Mouse (Mus musculus) macrophage (primary cell): ENCODE measurements around the gene Gm17304. TPM values are rescaled to one million over a fixed set of nuclear protein-coding genes. Genes with fewer than 3 reads are reported as not detected.

ENCODE experiments used
- H3K27ac ChIP-seq: fragments of 350-480 bp; formaldehyde crosslinking; 2 replicates; pipeline ENCODE4 v1.9.0; 2021
- H3K36me3 ChIP-seq: fragments of 350-480 bp; formaldehyde crosslinking; 2 replicates; pipeline ENCODE4 v1.9.0; 2021; ENCODE audit errors: inconsistent target
- H3K4me3 ChIP-seq: fragments of 350-480 bp; formaldehyde crosslinking; 2 replicates; pipeline ENCODE4 v1.9.0; 2021; ENCODE audit errors: inconsistent target
- H3K79me2 ChIP-seq: fragments of 350-480 bp; formaldehyde crosslinking; 2 replicates; pipeline ENCODE4 v1.9.0; 2021; ENCODE audit errors: inconsistent target
- WGBS: methylation state at CpG from one replicate; pipeline ENCODE4 v1.1.7; 2026; ENCODE audit warnings: inconsistent platforms; ENCODE audit not compliant: missing documents; 5-methylcytosine and 5-hydroxymethylcytosine counted together
- polyA plus RNA-seq: library from polyadenylated mRNA; stranded (reverse); fragments of 250-400 nt; gene quantifications from 3 replicates; pipeline ENCODE4 v1.2.4, GENCODE M21; 2018; ENCODE audit warnings: inconsistent platforms

Gm17304 gene
- polyA plus RNA-seq, 1 experiment from 2014 or later = not detected

DNA sequence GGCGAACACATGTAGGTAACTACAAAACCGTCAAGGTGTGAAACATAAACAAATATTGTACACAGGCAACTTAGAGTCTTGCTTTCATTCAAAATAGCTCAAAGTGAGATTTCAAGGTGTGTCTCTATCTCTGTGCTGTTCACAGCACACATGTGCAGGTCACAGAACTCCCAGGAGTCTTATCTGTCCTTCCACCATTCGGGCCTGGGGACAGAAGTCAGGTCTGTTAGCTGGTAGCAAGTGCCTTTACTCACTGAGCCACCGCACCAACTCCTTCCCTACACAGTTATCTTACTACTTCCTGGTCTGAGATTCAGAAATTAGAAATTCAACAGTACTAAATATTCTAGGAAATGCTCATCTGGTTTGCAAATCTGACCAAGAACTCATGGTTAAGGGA is 34.5 kb downstream of the Gm17304 start:
- WGBS = 86% methylated on average over 4 of the region's 4 CpGs
- no peak overlapping the region for H3K4me3 ChIP-seq

DNA sequence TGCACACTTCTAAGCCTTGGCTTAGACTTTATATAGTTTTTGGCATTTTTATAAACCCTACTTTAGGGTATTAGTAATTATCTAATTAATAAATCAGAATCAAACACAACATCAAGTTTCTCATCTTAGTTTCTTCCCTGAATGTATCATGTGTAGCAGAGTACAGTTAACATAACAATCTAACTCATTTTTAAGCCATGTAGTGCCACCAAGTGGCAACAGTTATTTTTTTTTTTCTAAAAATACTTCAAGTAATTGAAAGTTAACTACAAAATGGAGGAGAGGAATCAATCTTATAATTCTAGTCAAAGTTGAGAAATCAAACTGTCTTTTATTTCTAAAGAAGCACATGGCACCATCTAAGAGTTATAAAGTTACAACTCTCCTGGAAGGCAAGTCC is 40.5 kb downstream of the Gm17304 start:
- Histone ChIP-seq H3K79me2 (peaks cover 31% of the 10 kb centered on the region; the same call in 1 of the 2 replicates), H3K27ac (no peak overlapping the region), H3K4me3 (no peak overlapping the region), H3K36me3 (no peaks in the 10 kb centered on the region)

More for the DNA sequence above, 34.5 kb downstream of the Gm17304 start:
- Histone ChIP-seq H3K27ac (no peak overlapping the region), H3K36me3 (peaks cover 2% of the 10 kb centered on the region; the same call in 1 of the 2 replicates), H3K79me2 (peaks cover 55% of the 10 kb centered on the region; the same call in 1 of the 2 replicates)

DNA sequence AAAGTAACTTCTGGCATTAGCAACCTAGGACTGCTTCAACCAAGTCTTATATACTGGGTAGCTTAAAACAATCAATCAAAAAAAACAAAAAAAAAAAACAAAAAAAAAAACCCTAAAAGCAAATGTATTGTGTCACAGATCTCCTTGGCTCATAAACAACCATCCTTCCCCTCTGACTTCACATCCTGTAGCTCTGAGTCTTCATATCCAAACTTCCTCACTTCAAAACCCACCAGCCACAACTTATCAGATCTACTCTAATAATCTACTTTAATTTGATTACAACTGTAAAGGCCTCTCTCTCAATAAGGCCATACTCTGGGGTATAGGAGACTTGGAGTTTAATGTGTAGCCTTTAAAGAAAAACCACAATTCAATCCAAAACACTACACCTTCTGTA is 41.1 kb downstream of the Gm17304 start:
- H3K79me2 ChIP-seq = peaks cover 26% of the 10 kb centered on the region; the same call in 1 of the 2 replicates
- no peaks in the 10 kb centered on the region for H3K36me3 ChIP-seq
- H3K4me3 ChIP-seq = no peak overlapping the region
- H3K27ac ChIP-seq = no peak overlapping the region

DNA sequence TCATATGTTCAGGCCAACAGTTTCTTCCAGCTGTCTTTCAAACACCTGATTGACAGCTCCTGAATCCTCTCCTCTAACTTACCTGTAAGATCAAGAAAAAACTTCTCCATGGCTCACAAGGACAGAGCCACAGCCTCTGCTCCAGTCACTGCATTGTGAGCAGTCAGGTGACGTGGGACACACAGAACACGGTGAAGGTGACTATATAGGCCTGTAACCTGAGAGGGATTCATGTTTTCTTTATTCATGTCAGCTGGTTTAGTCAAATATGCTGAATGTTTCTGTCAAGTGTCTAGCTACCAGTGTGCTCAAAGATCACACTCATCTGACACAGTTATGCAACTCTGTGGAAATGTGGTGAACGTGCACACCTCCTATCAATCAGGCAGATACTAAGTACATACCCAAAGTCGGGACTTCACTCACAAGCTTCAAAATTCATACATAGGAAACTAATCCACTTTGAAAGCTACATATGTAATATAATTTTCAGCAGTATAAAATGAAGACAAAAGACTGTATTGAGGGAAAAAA is 43.4 kb downstream of the Gm17304 start:
- 84% methylated on average over 4 of the region's 4 CpGs for WGBS
- H3K36me3 ChIP-seq = peaks cover 5% of the 10 kb centered on the region; the same call in 1 of the 2 replicates
- no peak overlapping the region for H3K27ac ChIP-seq
- no peak overlapping the region for H3K4me3 ChIP-seq
- H3K79me2 ChIP-seq = peaks cover 26% of the 10 kb centered on the region; the same call in 1 of the 2 replicates

DNA sequence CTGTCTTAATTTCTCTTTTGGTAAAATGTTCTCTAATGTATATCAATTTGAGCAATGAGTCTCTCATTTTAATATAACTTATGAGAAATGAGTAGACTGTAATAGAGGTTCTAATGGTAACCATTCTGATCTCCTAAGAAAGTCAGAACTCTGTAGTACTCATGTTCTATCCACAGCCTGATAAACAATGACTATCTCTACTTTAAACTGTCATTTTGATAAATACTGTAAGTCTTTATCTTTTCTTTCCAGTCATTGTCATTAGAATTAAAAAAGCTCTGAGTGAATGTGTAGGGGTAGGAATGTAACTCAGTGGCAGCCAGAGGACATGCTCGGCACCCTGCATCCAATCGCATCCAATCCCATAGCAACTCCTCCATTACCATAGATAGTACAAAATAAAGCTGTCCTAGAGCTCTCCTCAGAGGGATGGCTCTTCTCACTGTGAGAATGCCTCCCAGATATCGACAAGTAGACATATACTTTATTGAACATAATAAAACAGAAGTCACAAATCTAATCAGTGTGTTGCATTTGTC is 44.0 kb downstream of the Gm17304 start:
- Histone ChIP-seq H3K27ac (no peak overlapping the region), H3K79me2 (peaks cover 28% of the 10 kb centered on the region; the same call in 1 of the 2 replicates), H3K4me3 (no peak overlapping the region), H3K36me3 (peaks cover 5% of the 10 kb centered on the region; the same call in 1 of the 2 replicates)
- 97% methylated on average over 3 of the region's 3 CpGs for WGBS

Other genes starting within 250 kb of the Gm17304 start
- gene Barhl2, start 150.9 kb upstream of the Gm17304 start, polyA plus RNA-seq = not detected in 3 replicates
- gene Zfp644, start 88.2 kb downstream of the Gm17304 start, polyA plus RNA-seq = 17.7 to 25.9 TPM (median 22.3 TPM) in 3 replicates